Mouse (Mus musculus) liver, embryonic 11.5 days (tissue): ENCODE measurements around the gene Iqcf5. TPM values are rescaled to one million over a fixed set of nuclear protein-coding genes. Genes with fewer than 3 reads are reported as not detected.

Experiments used
- ATAC-seq: fragments of 200-750 bp; cut with Nextera tagmentation; replicated peaks from 2 replicates; pipeline ENCODE4 v1.8.0; 2017; ENCODE audit warnings: moderate number of reproducible peaks, mild to moderate bottlenecking, moderate TSS enrichment, moderate library complexity; ENCODE audit not compliant: low FRiP score
- DNase-seq: peaks from one replicate; pipeline ENCODE4 v3.0.0-alpha.2; 2017; ENCODE audit warnings: low spot score
- H3K27ac ChIP-seq: fragments of 300-500 bp; sonication (generic); 2 replicates; pipeline ENCODE4 v1.5.1; 2014; ENCODE audit warnings: mild to moderate bottlenecking, low read depth, low read length, control low read depth
- H3K27me3 ChIP-seq: fragments of 300-500 bp; sonication (generic); replicated peaks from 2 replicates; pipeline ENCODE4 v1.6.1; 2014; ENCODE audit warnings: low read length, mixed read lengths; ENCODE audit not compliant: control insufficient read depth, insufficient read depth
- H3K36me3 ChIP-seq: fragments of 300-500 bp; sonication (generic); 2 replicates; pipeline ENCODE4 v1.6.1; 2014; ENCODE audit warnings: mild to moderate bottlenecking, low read length, moderate library complexity, mixed read lengths; ENCODE audit not compliant: control insufficient read depth, insufficient read depth
- H3K4me1 ChIP-seq: fragments of 300-500 bp; sonication (generic); replicated peaks from 2 replicates; pipeline ENCODE4 v1.6.1; 2014; ENCODE audit warnings: low read length, mixed read lengths; ENCODE audit not compliant: control insufficient read depth, insufficient read depth
- H3K4me2 ChIP-seq: fragments of 300-500 bp; sonication (generic); 2 replicates; pipeline ENCODE4 v1.6.1; 2014; ENCODE audit warnings: mild to moderate bottlenecking, control low read depth, moderate library complexity
- H3K4me3 ChIP-seq: fragments of 300-500 bp; sonication (generic); 2 replicates; pipeline ENCODE4 v1.5.1; 2014; ENCODE audit warnings: low read depth, low read length, control low read depth
- H3K9ac ChIP-seq: fragments of 300-500 bp; sonication (generic); 2 replicates; pipeline ENCODE4 v1.6.1; 2014; ENCODE audit warnings: low read depth, low read length, control low read depth
- H3K9me3 ChIP-seq: fragments of 300-500 bp; sonication (generic); 2 replicates; pipeline ENCODE4 v1.6.1; 2016; ENCODE audit warnings: low read length, inconsistent platforms, mixed read lengths; ENCODE audit not compliant: control insufficient read depth
- WGBS: fragments of 180-500 bp; shearing (Covaris S2); extraction: QIAGEN DNeasy Blood & Tissue Kit; methylation state at CpG from one replicate; pipeline ENCODE4 v1.1.7; 2014; 5-methylcytosine and 5-hydroxymethylcytosine counted together
- polyA plus RNA-seq: library from polyadenylated mRNA; unstranded; fragments of >200 nt; fragmentation: Nextera tagmentation; extraction: Ambion mirVana; gene quantifications from 2 replicates; pipeline ENCODE4 v1.2.1, GENCODE M21; 2014

Iqcf5 gene
- polyA plus RNA-seq, 1 experiment from 2014 or later = not detected

DNA sequence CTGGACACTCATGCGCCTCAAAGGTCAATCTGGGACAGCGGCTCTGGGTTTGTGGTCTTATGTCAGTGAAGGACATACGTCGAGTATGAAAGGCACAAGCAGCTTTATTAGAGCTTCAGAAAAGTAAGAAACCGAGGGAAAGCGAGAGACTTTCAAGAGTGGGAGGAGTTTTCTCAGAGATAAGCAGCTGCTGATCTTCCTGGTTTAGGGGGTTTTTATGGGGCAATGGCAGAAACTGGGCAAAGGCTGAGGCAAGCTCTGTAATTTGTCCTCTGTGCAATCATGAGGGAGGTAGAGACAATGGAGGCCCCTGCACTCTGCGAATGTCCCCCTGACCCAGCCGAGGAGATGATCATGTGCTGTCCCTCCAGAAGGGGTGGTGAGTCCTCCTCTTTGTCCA, 5.5 kb downstream of the Iqcf5 start:
- Histone ChIP-seq H3K27ac (no peak overlapping the region), H3K9ac (no peak overlapping the region), H3K27me3 (no peaks in the 10 kb centered on the region), H3K36me3 (no peaks in the 10 kb centered on the region), H3K4me3 (no peak overlapping the region), H3K9me3 (no peaks in the 10 kb centered on the region), H3K4me1 (no peaks in the 10 kb centered on the region), H3K4me2 (no peak overlapping the region)
- ATAC-seq = no peak
- no peak for DNase-seq
- WGBS = 65% methylated on average over 8 of the region's 8 CpGs

DNA sequence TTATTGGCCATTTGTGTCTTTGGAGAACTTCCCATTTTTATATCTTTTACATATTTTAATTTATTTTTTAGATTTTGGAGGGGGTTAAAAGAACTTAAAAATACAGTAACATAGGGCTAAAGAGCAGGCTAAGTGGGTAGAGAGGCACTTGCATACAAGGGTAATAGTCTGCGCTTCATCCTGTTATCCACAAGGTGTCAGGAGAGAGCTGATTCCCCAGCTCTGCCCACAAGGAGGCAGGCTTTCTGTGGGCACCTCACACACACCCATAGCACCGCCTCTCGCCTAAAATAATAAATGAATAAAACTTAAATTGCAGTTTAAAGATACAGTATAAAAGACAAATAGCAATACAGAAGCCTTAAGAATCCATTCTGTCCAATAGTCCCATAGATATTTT, 17.5 kb downstream of the Iqcf5 start:
- Histone ChIP-seq H3K9me3 (no peaks in the 10 kb centered on the region), H3K4me3 (no peak overlapping the region), H3K27me3 (no peaks in the 10 kb centered on the region), H3K9ac (no peak overlapping the region), H3K4me1 (no peaks in the 10 kb centered on the region), H3K27ac (no peak overlapping the region), H3K36me3 (no peaks in the 10 kb centered on the region), H3K4me2 (no peak overlapping the region)
- ATAC-seq (no peak; the same call in 1 of the 2 replicates), DNase-seq (no peak)
- 23% methylated on average over 3 of the region's 3 CpGs for WGBS

DNA sequence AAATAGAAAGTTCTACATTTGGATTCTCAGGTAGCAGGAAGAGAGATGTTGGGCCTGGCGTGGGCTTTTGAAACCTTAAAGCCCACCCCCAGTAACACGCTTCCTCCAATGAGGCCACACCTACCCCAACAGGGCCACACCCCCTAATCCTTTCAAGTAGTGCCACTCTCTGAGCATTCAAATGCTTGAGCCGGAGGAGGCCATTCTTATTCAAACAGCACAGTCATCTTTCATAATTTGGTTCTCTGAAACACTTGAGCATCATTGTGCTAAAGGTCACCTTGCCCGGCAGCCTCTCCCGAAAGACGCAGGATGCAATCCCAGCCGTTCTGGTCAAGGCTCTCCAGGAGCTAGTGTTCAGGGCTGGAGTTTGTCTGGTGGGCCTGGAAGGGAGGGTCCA, 19.9 kb downstream of the Iqcf5 start:
- no peaks in the 10 kb centered on the region for H3K4me1 ChIP-seq
- DNase-seq (no peak), ATAC-seq (no peak)
- H3K4me2 ChIP-seq = no peak overlapping the region
- no peaks in the 10 kb centered on the region for H3K9me3 ChIP-seq
- H3K27me3 ChIP-seq = no peaks in the 10 kb centered on the region
- H3K36me3 ChIP-seq = no peaks in the 10 kb centered on the region
- no peak overlapping the region for H3K9ac ChIP-seq
- H3K27ac ChIP-seq = no peak overlapping the region
- H3K4me3 ChIP-seq = no peak overlapping the region
- WGBS = 87% methylated on average over 7 of the region's 7 CpGs

DNA sequence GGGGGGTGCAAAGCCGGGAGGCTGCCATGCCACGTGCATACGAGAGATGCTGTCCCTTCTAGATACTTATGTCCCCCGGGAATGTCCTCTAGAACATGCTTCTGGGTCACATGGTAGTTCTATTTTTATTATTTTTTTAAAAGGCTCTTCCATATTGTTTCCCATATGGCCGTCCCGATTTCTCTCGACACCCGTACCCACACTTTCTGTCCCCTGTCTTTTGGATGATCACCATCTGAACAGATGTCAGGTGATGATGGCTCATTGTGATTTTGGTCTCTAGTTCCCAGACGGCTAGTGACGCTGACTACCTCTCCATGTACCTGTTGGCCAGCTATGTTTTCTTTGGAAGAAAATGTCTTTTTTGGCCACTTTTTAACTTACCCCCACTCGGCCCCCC, 20.6 kb downstream of the Iqcf5 start:
- Histone ChIP-seq H3K36me3 (no peaks in the 10 kb centered on the region), H3K27me3 (no peaks in the 10 kb centered on the region), H3K9ac (no peak overlapping the region), H3K27ac (no peak overlapping the region), H3K4me3 (no peak overlapping the region), H3K9me3 (no peaks in the 10 kb centered on the region), H3K4me1 (no peaks in the 10 kb centered on the region), H3K4me2 (no peak overlapping the region)
- ATAC-seq (no peak), DNase-seq (no peak)
- WGBS = 87% methylated on average over 11 of the region's 11 CpGs

DNA sequence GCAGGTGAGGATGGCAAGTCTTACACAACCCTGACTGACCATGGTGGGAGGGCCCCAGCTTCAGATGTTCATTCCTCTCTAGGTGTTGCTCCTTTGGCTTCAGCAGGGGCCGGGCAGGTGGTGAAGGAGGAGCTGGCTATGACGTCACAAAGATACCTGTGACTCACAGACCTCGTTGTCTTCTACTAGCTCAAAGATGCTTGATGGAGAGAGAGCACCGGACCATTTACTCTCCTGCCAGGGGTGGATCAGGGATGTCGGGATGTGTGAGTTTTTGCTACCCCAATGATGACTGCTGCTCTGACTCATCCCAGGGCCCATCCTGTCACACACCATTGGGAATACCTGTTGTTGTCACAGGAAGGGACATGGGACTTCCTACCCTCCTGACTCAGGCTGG, 47.2 kb downstream of the Iqcf5 start, which contains the start of gene Iqcf3:
Gene Iqcf3, minus strand, starts transcription at position 101 of the 400 bp plus-strand sequence.
- WGBS = 82% methylated on average over 5 of the region's 5 CpGs
- no peak for ATAC-seq
- Histone ChIP-seq H3K9me3 (no peaks in the 10 kb centered on the region), H3K9ac (no peak within 1 kb of the TSS), H3K27ac (no peak within 1 kb of the TSS), H3K4me2 (no peak within 1 kb of the TSS), H3K27me3 (no peaks in the 10 kb centered on the region), H3K4me1 (no peaks in the 10 kb centered on the region), H3K36me3 (no peaks in the 10 kb centered on the region), H3K4me3 (no peak within 1 kb of the TSS)
- no peak for DNase-seq

DNA sequence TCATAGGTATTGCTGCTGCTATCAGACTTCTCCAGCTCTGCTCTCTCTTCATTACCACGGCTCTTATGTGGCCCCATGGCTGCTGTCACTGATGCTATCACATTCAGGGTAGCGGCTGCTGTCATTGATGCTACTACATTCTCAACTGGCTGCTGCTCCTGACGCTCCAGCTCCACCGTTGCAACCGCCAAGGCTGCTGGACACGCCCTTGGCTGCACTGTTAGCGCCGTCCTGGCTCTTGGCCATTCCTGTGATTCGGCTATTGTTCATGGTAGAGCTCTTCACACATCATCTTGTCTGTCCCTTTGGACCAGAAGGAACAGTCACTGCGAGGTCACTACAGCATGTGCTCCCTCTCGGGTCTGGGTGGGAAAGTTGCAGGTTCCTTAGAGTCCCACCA, 47.9 kb downstream of the Iqcf5 start:
- H3K27ac ChIP-seq = no peak overlapping the region
- H3K36me3 ChIP-seq = no peaks in the 10 kb centered on the region
- ATAC-seq (no peak), DNase-seq (no peak)
- 84% methylated on average over 11 of the region's 11 CpGs for WGBS
- H3K4me1 ChIP-seq = no peaks in the 10 kb centered on the region
- H3K27me3 ChIP-seq = no peaks in the 10 kb centered on the region
- H3K9ac ChIP-seq = no peak overlapping the region
- H3K9me3 ChIP-seq = no peaks in the 10 kb centered on the region
- no peak overlapping the region for H3K4me3 ChIP-seq
- no peak overlapping the region for H3K4me2 ChIP-seq

DNA sequence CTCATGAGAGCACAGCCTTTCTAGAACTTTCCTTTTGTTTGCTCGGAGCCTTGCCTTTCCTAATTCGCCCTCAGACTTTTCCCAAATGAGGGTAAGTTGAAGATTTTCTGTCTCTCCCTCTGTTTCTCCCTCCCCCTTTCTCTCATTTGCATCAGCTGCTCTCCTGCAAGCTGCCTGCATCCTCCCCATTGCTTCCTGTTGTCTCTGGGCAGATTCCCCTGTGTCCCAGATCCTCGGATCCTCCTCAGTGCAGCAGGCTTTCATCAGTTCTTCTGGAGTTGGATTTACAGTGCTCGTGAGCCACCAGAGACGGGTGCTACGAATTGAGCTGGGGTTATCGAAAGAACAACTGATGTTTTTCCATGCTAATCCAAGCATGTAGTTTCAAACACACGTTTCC, 49.7 kb downstream of the Iqcf5 start:
- no peak overlapping the region for H3K4me2 ChIP-seq
- ATAC-seq (no peak), DNase-seq (no peak)
- H3K4me3 ChIP-seq = no peak overlapping the region
- H3K27me3 ChIP-seq = no peaks in the 10 kb centered on the region
- H3K27ac ChIP-seq = no peak overlapping the region
- H3K9ac ChIP-seq = no peak overlapping the region
- no peaks in the 10 kb centered on the region for H3K9me3 ChIP-seq
- WGBS = 74% methylated on average over 8 of the region's 8 CpGs
- no peaks in the 10 kb centered on the region for H3K4me1 ChIP-seq
- H3K36me3 ChIP-seq = no peaks in the 10 kb centered on the region

Other genes with a start within 250 kb of the Iqcf5 start
- 36.6 and 39.0 TPM in 2 replicates for gene Poc1a, start 233.5 kb upstream of the Iqcf5 start, polyA plus RNA-seq
- gene Dusp7, start 145.9 kb upstream of the Iqcf5 start, polyA plus RNA-seq = 17.8 and 18.1 TPM in 2 replicates
- 1,192 and 1,256 TPM in 2 replicates for gene Rpl29, start 85.1 kb upstream of the Iqcf5 start, polyA plus RNA-seq
- 51.1 and 52.3 TPM in 2 replicates for gene Acy1, start 76.3 kb upstream of the Iqcf5 start, polyA plus RNA-seq
- 19.5 and 19.7 TPM in 2 replicates for gene Abhd14b, start 67.1 kb upstream of the Iqcf5 start, polyA plus RNA-seq
- gene Abhd14a, start 66.9 kb upstream of the Iqcf5 start, polyA plus RNA-seq = 53.6 and 54.0 TPM in 2 replicates
- 62.4 and 63.2 TPM in 2 replicates for gene Pcbp4, start 61.3 kb upstream of the Iqcf5 start, polyA plus RNA-seq
- gene Gpr62, start 48.6 kb upstream of the Iqcf5 start, polyA plus RNA-seq = 0.11 TPM in 1 of 2 replicates, not detected in the other
- gene Rrp9, start 38.6 kb upstream of the Iqcf5 start, polyA plus RNA-seq = 85.4 and 92.8 TPM in 2 replicates
- 1.5 and 1.6 TPM in 2 replicates for gene Parp3, start 37.6 kb upstream of the Iqcf5 start, polyA plus RNA-seq
- not detected in 2 replicates for gene Iqcf1, start 14.6 kb upstream of the Iqcf5 start, polyA plus RNA-seq
- gene Iqcf3, start 47.1 kb downstream of the Iqcf5 start, polyA plus RNA-seq = not detected in 2 replicates
- gene Iqcf4, start 56.4 kb downstream of the Iqcf5 start, polyA plus RNA-seq = not detected in 2 replicates
- not detected in 2 replicates for gene Iqcf6, start 112.0 kb downstream of the Iqcf5 start, polyA plus RNA-seq
- gene Grm2, start 141.5 kb downstream of the Iqcf5 start, polyA plus RNA-seq = not detected in 2 replicates
- 29.3 and 33.1 TPM in 2 replicates for gene Tex264, start 171.4 kb downstream of the Iqcf5 start, polyA plus RNA-seq